Mouse (Mus musculus) thymus, adult 2 months (tissue): ENCODE measurements around the gene Plp1.

ENCODE experiments used
- CTCF ChIP-seq: fragments of 200-500 bp; IDR thresholded peaks from 2 replicates; pipeline ENCODE4 v1.5.1; 2012; ENCODE audit warnings: mild to moderate bottlenecking, control low read depth, low read length, moderate library complexity, borderline replicate concordance; ENCODE audit not compliant: control insufficient read depth, poor library complexity, insufficient read depth; ENCODE audit errors: extremely low read depth
- POLR2A ChIP-seq: fragments of 200-500 bp; IDR thresholded peaks from 2 replicates; pipeline ENCODE4 v1.6.1; 2012; ENCODE audit warnings: mild to moderate bottlenecking, low read length, control low read depth, moderate library complexity; ENCODE audit not compliant: control insufficient read depth, poor library complexity, insufficient read depth; ENCODE audit errors: extremely low read depth

DNA sequence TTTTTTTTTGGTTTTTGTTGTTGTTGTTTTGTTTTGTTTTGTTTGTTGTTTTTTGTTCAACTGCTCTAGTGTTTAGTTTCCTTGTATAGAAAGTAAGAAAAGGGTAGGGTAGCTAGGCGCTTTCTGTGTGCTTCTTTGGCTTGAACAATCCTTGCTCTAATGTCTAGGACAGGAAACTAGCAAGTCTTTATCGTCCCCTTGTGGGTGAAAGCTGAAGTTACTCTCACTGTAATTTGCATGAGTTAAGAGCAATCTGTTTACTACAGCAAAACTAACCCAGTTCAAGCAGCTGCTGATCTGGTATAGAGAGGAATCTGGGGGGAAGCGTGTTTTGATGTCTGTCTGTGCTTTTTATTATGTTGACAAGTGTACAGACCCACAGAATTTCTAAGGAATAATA, 27.8 kb downstream of the Plp1 start:
- TF ChIP-seq CTCF (no peak), POLR2A (no peak)
